Mouse (Mus musculus) midbrain, embryonic 15.5 days (tissue): ENCODE measurements around the gene Slc25a26. TPM values are rescaled to one million over a fixed set of nuclear protein-coding genes. Genes with fewer than 3 reads are reported as not detected.

Source experiments
- ATAC-seq: fragments of 200-750 bp; cut with Nextera tagmentation; replicated peaks from 2 replicates; pipeline ENCODE4 v1.8.0; 2017; ENCODE audit warnings: moderate TSS enrichment
- H3K27ac ChIP-seq: fragments of 300-500 bp; sonication (generic); 2 replicates; pipeline ENCODE4 v1.5.1; 2015; ENCODE audit warnings: mild to moderate bottlenecking, inconsistent platforms
- H3K27me3 ChIP-seq: fragments of 300-500 bp; sonication (generic); replicated peaks from 2 replicates; pipeline ENCODE4 v1.6.1; 2015; ENCODE audit warnings: inconsistent platforms
- H3K36me3 ChIP-seq: fragments of 300-500 bp; sonication (generic); replicated peaks from 2 replicates; pipeline ENCODE4 v1.6.1; 2015; ENCODE audit warnings: inconsistent platforms
- H3K4me1 ChIP-seq: fragments of 300-500 bp; sonication (generic); 2 replicates; pipeline ENCODE4 v1.6.1; 2015; ENCODE audit warnings: inconsistent platforms
- H3K4me2 ChIP-seq: fragments of 300-500 bp; sonication (generic); 2 replicates; pipeline ENCODE4 v1.6.1; 2015; ENCODE audit warnings: inconsistent platforms, mild to moderate bottlenecking, moderate library complexity
- H3K4me3 ChIP-seq: fragments of 300-500 bp; sonication (generic); 2 replicates; pipeline ENCODE4 v1.5.1; 2015; ENCODE audit warnings: mild to moderate bottlenecking, inconsistent platforms
- H3K9ac ChIP-seq: fragments of 300-500 bp; sonication (generic); 2 replicates; pipeline ENCODE4 v1.6.1; 2015; ENCODE audit warnings: mild to moderate bottlenecking, inconsistent platforms
- H3K9me3 ChIP-seq: fragments of 300-500 bp; sonication (generic); 2 replicates; pipeline ENCODE4 v1.6.1; 2016; ENCODE audit warnings: inconsistent platforms
- WGBS: fragments of 180-500 bp; shearing (Covaris S2); methylation state at CpG from one replicate; pipeline ENCODE4 v1.1.7; 2015; ENCODE audit warnings: mixed read lengths; 5-methylcytosine and 5-hydroxymethylcytosine counted together
- polyA plus RNA-seq: library from polyadenylated mRNA; unstranded; fragments of >200 nt; fragmentation: Nextera tagmentation; extraction: Ambion mirVana; gene quantifications from 2 replicates; pipeline ENCODE4 v1.2.1, GENCODE M21; 2015

Slc25a26 gene
- polyA plus RNA-seq, 1 experiment from 2014 or later, result 8.4 TPM

GRCm38 (mm10) chr6:94592710-94593109 lies 92.6 kb downstream of the Slc25a26 start:
- 12% methylated on average over 4 of the region's 4 CpGs for WGBS
- H3K4me3 ChIP-seq, result no peak overlapping the region
- H3K36me3 ChIP-seq, result no peaks in the 10 kb centered on the region
- H3K4me1 ChIP-seq, result peaks cover 9% of the 10 kb centered on the region
- no peaks in the 10 kb centered on the region for H3K9me3 ChIP-seq
- no peaks in the 10 kb centered on the region for H3K27me3 ChIP-seq
- ATAC-seq, result no peak; the same call in 1 of the 2 replicates
- no peak overlapping the region for H3K4me2 ChIP-seq
- H3K27ac ChIP-seq, result no peak overlapping the region
- H3K9ac ChIP-seq, result no peak overlapping the region

- peaks cover 9% of the 10 kb centered on the region for H3K4me1 ChIP-seq
- H3K9me3 ChIP-seq, result no peaks in the 10 kb centered on the region
- WGBS, result 76% methylated on average over 6 of the region's 6 CpGs
- no peak for ATAC-seq
- H3K27me3 ChIP-seq, result no peaks in the 10 kb centered on the region
- H3K27ac ChIP-seq, result no peak overlapping the region
- H3K4me2 ChIP-seq, result no peak overlapping the region
- no peak overlapping the region for H3K4me3 ChIP-seq
- H3K9ac ChIP-seq, result no peak overlapping the region
- H3K36me3 ChIP-seq, result no peaks in the 10 kb centered on the region
Measured at GRCm38 (mm10) chr6:94594096-94594665, 94.0 kb downstream of the Slc25a26 start.

GRCm38 (mm10) chr6:94594711-94595110 lies 94.6 kb downstream of the Slc25a26 start:
- H3K36me3 ChIP-seq, result no peaks in the 10 kb centered on the region
- ATAC-seq, result no peak
- peaks cover 9% of the 10 kb centered on the region for H3K4me1 ChIP-seq
- H3K9me3 ChIP-seq, result no peaks in the 10 kb centered on the region
- H3K4me2 ChIP-seq, result no peak overlapping the region
- H3K27ac ChIP-seq, result no peak overlapping the region
- no peak overlapping the region for H3K9ac ChIP-seq
- WGBS, result 87% methylated on average over 11 of the region's 11 CpGs
- H3K4me3 ChIP-seq, result no peak overlapping the region
- H3K27me3 ChIP-seq, result no peaks in the 10 kb centered on the region

GRCm38 (mm10) chr6:94595206-94595605 lies 95.1 kb downstream of the Slc25a26 start:
- no peak overlapping the region for H3K4me3 ChIP-seq
- H3K36me3 ChIP-seq, result no peaks in the 10 kb centered on the region
- no peaks in the 10 kb centered on the region for H3K27me3 ChIP-seq
- no peak for ATAC-seq
- no peaks in the 10 kb centered on the region for H3K9me3 ChIP-seq
- no peak overlapping the region for H3K4me2 ChIP-seq
- peaks cover 9% of the 10 kb centered on the region for H3K4me1 ChIP-seq
- H3K27ac ChIP-seq, result no peak overlapping the region
- 69% methylated on average over 5 of the region's 5 CpGs for WGBS
- no peak overlapping the region for H3K9ac ChIP-seq

- H3K9ac ChIP-seq, result no peak overlapping the region
- H3K9me3 ChIP-seq, result no peaks in the 10 kb centered on the region
- no peaks in the 10 kb centered on the region for H3K36me3 ChIP-seq
- no peak for ATAC-seq
- 93% methylated on average over 14 of the region's 14 CpGs for WGBS
- H3K27me3 ChIP-seq, result no peaks in the 10 kb centered on the region
- no peak overlapping the region for H3K27ac ChIP-seq
- H3K4me1 ChIP-seq, result peaks cover 9% of the 10 kb centered on the region
- no peak overlapping the region for H3K4me3 ChIP-seq
- H3K4me2 ChIP-seq, result no peak overlapping the region
Measured at GRCm38 (mm10) chr6:94596051-94596760, 96.1 kb downstream of the Slc25a26 start.

- Histone ChIP-seq H3K9ac (no peak overlapping the region), H3K27me3 (no peaks in the 10 kb centered on the region), H3K4me1 (peaks cover 10% of the 10 kb centered on the region), H3K27ac (no peak overlapping the region), H3K4me2 (no peak overlapping the region), H3K9me3 (no peaks in the 10 kb centered on the region), H3K4me3 (no peak overlapping the region), H3K36me3 (no peaks in the 10 kb centered on the region)
- WGBS, result 55% methylated on average over 10 of the region's 10 CpGs
- no peak for ATAC-seq
Measured at GRCm38 (mm10) chr6:94596761-94597485, 96.8 kb downstream of the Slc25a26 start.

- H3K4me3 ChIP-seq, result no peak overlapping the region
- no peak overlapping the region for H3K9ac ChIP-seq
- H3K4me2 ChIP-seq, result no peak overlapping the region
- H3K36me3 ChIP-seq, result no peaks in the 10 kb centered on the region
- H3K27ac ChIP-seq, result no peak overlapping the region
- no peak for ATAC-seq
- no peaks in the 10 kb centered on the region for H3K27me3 ChIP-seq
- 0 out of 2 replicates have a peak, but pooled peaks cover 3% of the 10 kb centered on the region for H3K4me1 ChIP-seq
- WGBS, result 88% methylated on average over 12 of the region's 12 CpGs
- H3K9me3 ChIP-seq, result no peaks in the 10 kb centered on the region
Measured at GRCm38 (mm10) chr6:94598421-94598820, 98.3 kb downstream of the Slc25a26 start.

- Histone ChIP-seq H3K9me3 (no peaks in the 10 kb centered on the region), H3K4me2 (no peak overlapping the region), H3K4me3 (no peak overlapping the region), H3K27me3 (no peaks in the 10 kb centered on the region), H3K4me1 (0 out of 2 replicates have a peak, but pooled peaks cover 3% of the 10 kb centered on the region), H3K36me3 (no peaks in the 10 kb centered on the region), H3K9ac (no peak overlapping the region), H3K27ac (no peak overlapping the region)
- no peak for ATAC-seq
- WGBS, result 95% methylated on average over 13 of the region's 13 CpGs
Measured at GRCm38 (mm10) chr6:94599016-94599415, 98.9 kb downstream of the Slc25a26 start.

- ATAC-seq, result no peak
- no peaks in the 10 kb centered on the region for H3K9me3 ChIP-seq
Measured at GRCm38 (mm10) chr6:94601101-94601500, 101.0 kb downstream of the Slc25a26 start.

GRCm38 (mm10) chr6:94601811-94602210 lies 101.7 kb downstream of the Slc25a26 start:
- WGBS, result 69% methylated on average over 5 of the region's 5 CpGs
- 0 out of 2 replicates have a peak, but pooled peaks cover 3% of the 10 kb centered on the region for H3K4me1 ChIP-seq
- no peak for ATAC-seq
- no peak overlapping the region for H3K9ac ChIP-seq
- H3K36me3 ChIP-seq, result no peaks in the 10 kb centered on the region
- H3K4me3 ChIP-seq, result no peak overlapping the region
- no peak overlapping the region for H3K4me2 ChIP-seq
- H3K27me3 ChIP-seq, result no peaks in the 10 kb centered on the region
- no peak overlapping the region for H3K27ac ChIP-seq
- no peaks in the 10 kb centered on the region for H3K9me3 ChIP-seq

More at GRCm38 (mm10) chr6:94601101-94601500, 101.0 kb downstream of the Slc25a26 start:
- Histone ChIP-seq H3K27ac (no peak overlapping the region), H3K4me2 (no peak overlapping the region), H3K4me3 (no peak overlapping the region), H3K9ac (no peak overlapping the region), H3K27me3 (no peaks in the 10 kb centered on the region), H3K4me1 (0 out of 2 replicates have a peak, but pooled peaks cover 3% of the 10 kb centered on the region), H3K36me3 (no peaks in the 10 kb centered on the region)
- WGBS, result 84% methylated on average over 5 of the region's 5 CpGs

GRCm38 (mm10) chr6:94604072-94604471 lies 103.9 kb downstream of the Slc25a26 start:
- ATAC-seq, result no peak
- no peak overlapping the region for H3K4me2 ChIP-seq
- no peak overlapping the region for H3K4me3 ChIP-seq
- H3K9me3 ChIP-seq, result no peaks in the 10 kb centered on the region
- no peak overlapping the region for H3K27ac ChIP-seq
- H3K4me1 ChIP-seq, result 0 out of 2 replicates have a peak, but pooled peaks cover 3% of the 10 kb centered on the region
- no peak overlapping the region for H3K9ac ChIP-seq
- no peaks in the 10 kb centered on the region for H3K27me3 ChIP-seq
- 0 out of 2 replicates have a peak, but pooled peaks cover 8% of the 10 kb centered on the region for H3K36me3 ChIP-seq
- WGBS, result 46% methylated on average over 3 of the region's 3 CpGs

GRCm38 (mm10) chr6:94604546-94604945 lies 104.4 kb downstream of the Slc25a26 start:
- Histone ChIP-seq H3K27ac (no peak overlapping the region), H3K9ac (no peak overlapping the region), H3K4me2 (no peak overlapping the region), H3K36me3 (0 out of 2 replicates have a peak, but pooled peaks cover 13% of the 10 kb centered on the region), H3K4me3 (no peak overlapping the region), H3K9me3 (no peaks in the 10 kb centered on the region), H3K4me1 (0 out of 2 replicates have a peak, but pooled peaks cover 3% of the 10 kb centered on the region), H3K27me3 (no peaks in the 10 kb centered on the region)
- no peak for ATAC-seq
- 89% methylated on average over 2 of the region's 2 CpGs for WGBS
